ENCODE assay signal across 7 mouse cellular contexts in the genomic region with DNA sequence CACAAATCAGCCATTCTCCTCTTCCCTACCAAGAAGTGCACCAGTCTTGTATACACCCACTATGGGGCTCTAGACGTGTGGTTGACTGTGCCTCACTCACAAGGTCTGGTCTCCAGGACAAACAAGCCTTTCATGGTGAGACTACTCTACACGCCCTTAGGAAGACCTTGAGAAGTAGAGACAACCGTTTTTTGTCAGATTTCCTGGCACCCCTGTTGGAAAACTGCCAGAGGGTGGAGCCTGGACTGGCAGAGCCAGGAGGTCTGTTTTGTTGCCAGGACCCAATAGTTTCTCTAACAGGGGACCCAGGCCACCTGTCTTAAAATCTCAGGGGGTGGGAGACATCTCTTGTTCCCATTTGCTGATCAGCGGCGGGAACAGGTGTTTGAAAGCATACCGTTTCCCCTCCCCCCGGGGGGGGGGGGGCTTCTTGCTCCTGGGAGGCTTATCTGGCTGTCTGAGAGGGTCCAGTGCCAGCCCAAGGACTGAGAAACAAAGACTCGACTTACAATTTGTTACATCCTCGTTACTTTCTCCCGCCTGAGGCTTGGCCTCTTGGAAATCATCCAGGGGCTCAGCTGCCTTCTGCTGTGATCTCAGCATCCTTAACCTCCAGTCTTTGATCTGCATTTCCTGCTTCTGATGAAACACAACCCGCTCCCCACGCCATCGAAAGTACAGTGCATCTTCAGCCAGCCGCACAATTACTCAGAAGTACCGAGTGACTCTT.
DNase-seq lines count a peak whose midpoint lies in the region; ATAC-seq lines count a peak whose summit lies in the region.

No protein-coding gene starts in this region.

- no peaks in the 10 kb centered on the region for H3K36me3 ChIP-seq in kidney, embryonic 16.5 days (ENCODE audit: insufficient read depth, low read length)

- no peak overlapping the region for H3K4me3 ChIP-seq in kidney, embryonic 16.5 days (ENCODE audit: low read length)

- no peak overlapping the region for H3K9ac ChIP-seq in kidney, embryonic 16.5 days (replicated peaks; ENCODE audit: low read length)

- H3K9me3 ChIP-seq in kidney, embryonic 16.5 days (ENCODE audit: low read length), result no peaks in the 10 kb centered on the region

- no peak overlapping the region for H3K4me2 ChIP-seq in kidney, embryonic 16.5 days (replicated peaks; ENCODE audit: low read depth, low read length)

- peak; percentile 44 to 58 for DNase-seq in kidney, postnatal 4 days
- peak; percentile 67 for DNase-seq in adrenal gland, adult 2 months
- DNase-seq in cerebellum, adult 18-20 months, result peak; percentile 23 to 37
- DNase-seq in lung, postnatal 14 days, result peak; percentile 6
- DNase-seq in thymus, postnatal 36 days, result peak; percentile 12 to 18
- DNase-seq in spleen, postnatal 36 days (ENCODE audit: low spot score in 2 of 2), result no peak

- H3K4me1 ChIP-seq in kidney, embryonic 16.5 days (ENCODE audit: insufficient read depth, low read length), result peaks cover 8% of the 10 kb centered on the region

- 26% methylated on average over 15 of the region's 15 CpGs for WGBS in kidney, embryonic 16.5 days

- H3K27me3 ChIP-seq in kidney, embryonic 16.5 days (ENCODE audit: insufficient read depth, low read length), result no peaks in the 10 kb centered on the region

- no peak overlapping the region for H3K27ac ChIP-seq in kidney, embryonic 16.5 days (ENCODE audit: low read length)

- no peak for ATAC-seq in kidney, embryonic 16.5 days (ENCODE audit: low FRiP score, low TSS enrichment)

Comparison
In these comparisons a context has a peak if more than half of its experiments do, and no peak if none do; other contexts are left out.
1. DNase-seq: peak in kidney, postnatal 4 days (2 of 2), adrenal gland, adult 2 months (single experiment), cerebellum, adult 18-20 months (2 of 2), lung, postnatal 14 days (single experiment) and thymus, postnatal 36 days (2 of 2); none in spleen, postnatal 36 days (0 of 2).